Mouse (Mus musculus): ENCODE measurements around the gene Rexo1. TPM values are rescaled to one million over a fixed set of nuclear protein-coding genes. Genes with fewer than 3 reads are reported as not detected.

Rexo1 gene
- polyA plus RNA-seq (2017; shearing (Covaris generic)) = 59.7 TPM

DNA sequence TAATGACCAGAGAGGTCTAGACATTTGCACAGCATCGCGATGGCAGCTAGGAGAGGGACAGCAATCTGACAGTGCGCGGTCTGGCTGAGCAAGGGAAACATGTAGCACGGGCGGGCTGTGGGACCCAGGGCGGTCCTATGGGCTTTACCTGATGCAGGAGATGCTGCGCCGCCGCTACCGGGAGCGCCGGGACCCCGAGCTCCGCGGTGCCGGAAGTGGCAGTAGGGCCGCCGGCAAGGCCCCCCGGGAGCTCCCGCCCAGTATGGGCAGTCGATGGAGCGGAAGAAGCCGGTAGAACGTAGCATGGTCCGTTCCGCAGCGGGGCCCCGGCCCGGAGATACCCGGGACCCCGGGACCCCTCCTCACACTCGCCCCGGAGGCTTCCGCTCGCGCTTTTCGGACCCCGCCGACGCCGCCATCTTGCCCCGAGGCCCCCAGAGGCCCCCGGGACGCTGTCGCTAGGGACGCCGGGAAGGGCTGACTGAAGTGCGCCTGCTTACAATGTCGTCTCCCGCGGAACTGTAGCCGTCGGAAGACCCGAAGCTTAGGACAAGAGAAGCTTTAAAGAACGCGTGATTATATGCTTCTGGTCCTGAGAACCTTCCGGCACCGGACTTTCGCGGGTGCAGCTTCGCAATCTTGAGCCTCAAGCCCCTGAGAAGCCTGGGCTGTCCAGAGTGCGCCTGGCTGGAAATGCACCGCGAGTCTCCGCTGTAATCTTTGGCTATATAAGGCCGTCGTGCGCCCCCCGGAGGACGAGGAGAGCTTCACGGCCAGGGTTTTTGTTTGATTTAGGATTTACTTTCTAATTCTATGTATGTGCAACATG, at the start of gene Rexo1:
Rexo1 (minus strand) TSS at position 445 of the 829 bp plus-strand sequence.

GRCm38 (mm10) chr10:80605721-80606120, 44.4 kb upstream of the Rexo1 start, which contains the start of gene Gm49322:
Gene Gm49322, plus strand, starts transcription at chr10:80606021.

DNA sequence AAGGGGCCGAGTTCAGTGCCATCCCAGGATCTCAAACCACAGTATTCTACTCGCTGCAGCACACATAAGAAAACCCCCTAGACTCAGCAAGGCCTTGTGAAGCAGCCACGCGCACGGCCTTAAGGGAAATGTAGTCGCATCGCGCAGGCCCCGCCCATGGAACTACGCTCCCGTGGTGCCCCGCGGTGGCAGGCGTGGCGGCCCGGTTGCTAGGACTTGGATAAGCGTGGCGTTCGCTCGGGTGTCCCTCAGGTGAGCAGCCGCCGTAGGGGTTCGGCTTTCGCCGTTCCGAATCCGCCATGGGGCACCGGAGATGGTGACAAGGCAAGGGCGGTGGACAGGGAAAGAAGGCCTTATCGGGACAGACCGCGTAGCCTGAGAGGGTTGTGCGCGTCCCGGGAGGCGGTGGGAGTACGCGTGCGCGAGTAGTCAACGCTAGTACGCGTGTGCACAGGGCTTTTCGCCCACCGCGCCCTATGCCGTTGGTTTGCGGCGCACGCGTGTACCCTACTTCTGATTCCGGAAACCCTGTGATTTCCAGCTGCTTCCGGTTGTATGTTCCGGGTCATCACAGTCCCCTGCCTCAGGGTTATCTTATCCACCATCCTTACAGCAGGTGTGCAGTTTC, 41.5 kb upstream of the Rexo1 start, which contains the start of the genes Scamp4 and Adat3:
Scamp4 (plus strand) TSS at position 175 of the 628 bp plus-strand sequence.
Adat3 (plus strand) TSS at position 183 of the 628 bp plus-strand sequence.

GRCm38 (mm10) chr10:80589879-80590854, 28.8 kb upstream of the Rexo1 start, which contains the start of gene Abhd17a:
Gene Abhd17a, minus strand, starts transcription at chr10:80590341.

GRCm38 (mm10) chr10:80577195-80578130, 16.1 kb upstream of the Rexo1 start, which contains the start of gene Klf16:
Gene Klf16, minus strand, starts transcription at chr10:80577321.

DNA sequence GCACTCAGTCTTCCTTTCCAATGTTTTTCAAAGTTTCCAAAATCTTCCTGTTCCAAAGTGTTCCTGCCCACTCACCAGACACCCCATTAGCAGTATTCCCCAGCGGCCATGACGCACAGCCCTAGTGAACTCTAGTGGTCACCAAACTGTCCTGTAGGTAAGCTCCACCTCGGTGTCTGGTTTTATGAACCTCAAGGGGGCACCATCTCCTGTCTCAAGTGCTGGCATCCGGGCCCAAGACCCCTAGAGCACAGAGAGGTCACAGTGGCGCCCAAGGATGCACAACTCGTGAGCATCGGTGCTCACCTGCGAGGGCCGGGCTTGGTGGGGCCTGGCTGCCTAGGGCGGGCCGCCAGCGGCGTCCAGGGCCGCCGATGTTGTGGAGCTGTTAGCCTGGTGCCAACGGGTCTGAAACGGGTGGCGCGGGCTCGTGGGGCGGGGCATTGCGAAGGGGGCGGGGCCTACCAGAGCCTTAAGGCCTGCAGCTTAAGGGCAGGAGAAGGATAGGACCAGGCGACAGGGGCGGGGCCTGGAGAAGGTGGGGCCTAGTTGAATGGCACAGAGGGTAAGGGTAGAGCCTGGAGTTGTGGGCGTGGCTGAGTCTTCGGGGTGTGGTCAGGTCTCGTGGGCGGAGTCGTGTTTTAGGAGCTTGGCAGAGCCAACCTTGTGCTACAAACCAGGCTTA, 22.5 kb downstream of the Rexo1 start, which contains the start of gene Atp8b3:
Atp8b3 (minus strand) TSS at position 415 of the 685 bp plus-strand sequence.

GRCm38 (mm10) chr10:80494732-80495131, 66.6 kb downstream of the Rexo1 start, which contains the start of gene Onecut3:
Gene Onecut3, plus strand, starts transcription at chr10:80494835.

Other genes with a start within 250 kb of the Rexo1 start
- gene 2310011J03Rik, start 241.0 kb downstream of the Rexo1 start, polyA plus RNA-seq (2017; shearing (Covaris generic)) = 87.1 TPM
- 26.3 TPM for gene Pcsk4, start 232.1 kb downstream of the Rexo1 start, polyA plus RNA-seq (2017; shearing (Covaris generic))
- not detected for gene Reep6, start 231.6 kb downstream of the Rexo1 start, polyA plus RNA-seq (2017; shearing (Covaris generic))
- not detected for gene Adamtsl5, start 213.1 kb downstream of the Rexo1 start, polyA plus RNA-seq (2017; shearing (Covaris generic))
- gene Plk5, start 205.1 kb downstream of the Rexo1 start, polyA plus RNA-seq (2017; shearing (Covaris generic)) = not detected
- 0.29 TPM for gene Mex3d, start 173.9 kb downstream of the Rexo1 start, polyA plus RNA-seq (2017; shearing (Covaris generic))
- gene Mbd3, start 162.0 kb downstream of the Rexo1 start, polyA plus RNA-seq (2017; shearing (Covaris generic)) = 34.4 TPM
- 258 TPM for gene Uqcr11, start 154.7 kb downstream of the Rexo1 start, polyA plus RNA-seq (2017; shearing (Covaris generic))
- 31.6 TPM for gene Tcf3, start 127.9 kb downstream of the Rexo1 start, polyA plus RNA-seq (2017; shearing (Covaris generic))
- gene Onecut3, start 66.7 kb downstream of the Rexo1 start, polyA plus RNA-seq (2017; shearing (Covaris generic)) = not detected
- gene Atp8b3, start 22.4 kb downstream of the Rexo1 start, polyA plus RNA-seq (2017; shearing (Covaris generic)) = not detected
- gene Klf16, start 15.8 kb upstream of the Rexo1 start, polyA plus RNA-seq (2017; shearing (Covaris generic)) = 1.1 TPM
- 36.0 TPM for gene Abhd17a, start 28.8 kb upstream of the Rexo1 start, polyA plus RNA-seq (2017; shearing (Covaris generic))
- gene Scamp4, start 41.3 kb upstream of the Rexo1 start, polyA plus RNA-seq (2017; shearing (Covaris generic)) = 136 TPM
- 6.4 TPM for gene Adat3, start 41.3 kb upstream of the Rexo1 start, polyA plus RNA-seq (2017; shearing (Covaris generic))
- 10.5 TPM for gene Gm49322, start 44.5 kb upstream of the Rexo1 start, polyA plus RNA-seq (2017; shearing (Covaris generic))
- gene Csnk1g2, start 61.3 kb upstream of the Rexo1 start, polyA plus RNA-seq (2017; shearing (Covaris generic)) = 9.8 TPM
- 4.6 TPM for gene Btbd2, start 95.5 kb upstream of the Rexo1 start, polyA plus RNA-seq (2017; shearing (Covaris generic))
- gene Mknk2, start 116.6 kb upstream of the Rexo1 start, polyA plus RNA-seq (2017; shearing (Covaris generic)) = 17.5 TPM
- 426 TPM for gene Mob3a, start 140.4 kb upstream of the Rexo1 start, polyA plus RNA-seq (2017; shearing (Covaris generic))
- 188 TPM for gene Izumo4, start 140.6 kb upstream of the Rexo1 start, polyA plus RNA-seq (2017; shearing (Covaris generic))
- gene Ap3d1, start 180.7 kb upstream of the Rexo1 start, polyA plus RNA-seq (2017; shearing (Covaris generic)) = 52.0 TPM
- gene Dot1l, start 193.6 kb upstream of the Rexo1 start, polyA plus RNA-seq (2017; shearing (Covaris generic)) = 9.4 TPM
- 68.2 TPM for gene Sf3a2, start 236.6 kb upstream of the Rexo1 start, polyA plus RNA-seq (2017; shearing (Covaris generic))
- gene Plekhj1, start 237.1 kb upstream of the Rexo1 start, polyA plus RNA-seq (2017; shearing (Covaris generic)) = 259 TPM
- gene Amh, start 243.7 kb upstream of the Rexo1 start, polyA plus RNA-seq (2017; shearing (Covaris generic)) = not detected